In the genomic region with DNA sequence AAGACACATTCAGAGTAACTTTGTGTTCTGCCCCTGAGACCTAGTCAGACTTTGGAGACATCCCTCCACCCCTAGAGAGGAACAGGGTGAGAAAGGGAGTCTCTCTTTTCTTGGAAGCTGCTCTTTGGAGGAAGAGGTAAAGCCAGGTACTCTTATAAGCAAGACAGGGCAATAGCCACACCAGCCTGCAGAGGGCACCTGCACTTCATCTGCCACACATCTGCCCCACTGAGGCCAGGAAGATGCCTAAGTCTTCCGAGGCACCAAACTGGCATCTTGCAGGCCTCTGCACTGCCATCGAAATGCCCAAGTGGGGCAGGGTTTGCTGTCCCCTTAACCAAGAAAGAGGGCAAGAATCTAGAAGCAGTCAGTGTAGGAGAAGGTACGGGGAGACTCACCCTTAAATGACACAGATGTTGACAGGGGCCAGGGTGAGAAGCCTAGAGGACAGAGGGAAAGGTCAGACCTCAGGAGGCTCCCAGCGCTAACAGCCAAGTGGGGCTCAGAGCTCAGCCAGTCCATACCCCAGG, we compare ENCODE assay signal across 12 mouse cellular contexts. TPM values are rescaled to one million over a fixed set of nuclear protein-coding genes. Genes with fewer than 3 reads are reported as not detected.
A peak's percentile ranks its signal among the peaks of the same experiment; 100 is the strongest.
DNase-seq lines count a peak whose midpoint lies in the region; ATAC-seq and TF ChIP-seq lines count a peak whose summit lies in the region.
"Had no signal": no experiment of that assay in that cellular context is flagged by ENCODE, and none has a peak within 500 bp of the region (broad histone marks: within the 10 kb centered on the region; RNA-seq: fewer than 3 reads in every experiment).

No protein-coding gene starts in this region.

- no peak overlapping the region for H3K4me3 ChIP-seq in embryonic fibroblast, embryonic 13.5 days (ENCODE audit: insufficient read depth, low read length)
- H3K4me3 ChIP-seq: liver, embryonic 13.5 days had no signal

- DNase-seq in gastrocnemius, adult 18-20 months (ENCODE audit: low spot score), result peak; percentile 51
- no peak for DNase-seq in gastrocnemius, postnatal 14 days
- peak; percentile 28 to 47 for DNase-seq in lung, adult 18-20 months
- no peak for DNase-seq in lung, postnatal 25 days (ENCODE audit: low spot score)
- peak; percentile 42 for DNase-seq in testis, postnatal 10 days (ENCODE audit: low spot score)
- DNase-seq in urinary bladder, postnatal 36 days (ENCODE audit: low spot score in 2 of 2), result no peak
- DNase-seq: gastrocnemius, postnatal 10 days; liver, embryonic 13.5 days had no signal

- intact Hi-C loops in gastrocnemius, postnatal 14 days (cut with DNase I; ENCODE audit: low total_unique reads), result no loop called here

- peak; percentile 51; the same call in 1 of the 2 replicates for TF ChIP-seq CTCF in embryonic fibroblast, embryonic 13.5 days (IDR thresholded peaks at IDR 0.05; ENCODE audit: borderline replicate concordance, insufficient read depth, low read length)

- no peak overlapping the region for H3K27ac ChIP-seq in embryonic fibroblast, embryonic 13.5 days (ENCODE audit: insufficient read depth, low read length)
- H3K27ac ChIP-seq: liver, embryonic 13.5 days had no signal

- ATAC-seq in erythroblast, adult 5-6 weeks (replicated peaks; ENCODE audit: low FRiP score, poor library complexity, severe bottlenecking), result no peak
- ATAC-seq: intestine, embryonic 16.5 days; Patski had no signal

- peaks cover 11% of the 10 kb centered on the region for H3K4me1 ChIP-seq in embryonic fibroblast, embryonic 13.5 days (ENCODE audit: control insufficient read depth, insufficient read depth, low read length)

- TF ChIP-seq POLR2A in embryonic fibroblast, embryonic 13.5 days (IDR thresholded peaks at IDR 0.05; ENCODE audit: low read depth, low read length), result no peak

RNA-seq across cellular contexts. Expression of gene Prkaca, which starts 3.4 kb away (rescaled TPM):
- 100 to 1,000 TPM; 155 to 157 TPM for total RNA-seq in gastrocnemius, adult 18-20 months (2021)
- total RNA-seq in gastrocnemius, postnatal 14 days (2021), result 100 to 1,000 TPM; 319 to 324 TPM
- polyA plus RNA-seq in embryonic fibroblast, embryonic 13.5 days (2011; ENCODE audit: insufficient read length, low read depth, missing spikeins), result 104 and 122 TPM in 2 replicates
- 7.5 and 9.8 TPM in 2 replicates for total RNA-seq in erythroblast, adult 5-6 weeks (2015; ENCODE audit: low replicate concordance)
- total RNA-seq in erythroblast, adult 5-6 weeks (2017; ENCODE audit: low replicate concordance), result 6.7 and 7.1 TPM in 2 replicates

RNA-seq across cellular contexts. Expression of gene Asf1b, which starts 20.9 kb away (rescaled TPM):
- total RNA-seq in gastrocnemius, adult 18-20 months (2021), result under 1 TPM; 0.24 to 0.32 TPM
- total RNA-seq in gastrocnemius, postnatal 14 days (2021), result 1 to 10 TPM; 2.0 to 3.1 TPM
- 16.6 and 17.2 TPM in 2 replicates for polyA plus RNA-seq in embryonic fibroblast, embryonic 13.5 days (2011; ENCODE audit: insufficient read length, low read depth, missing spikeins)
- total RNA-seq in erythroblast, adult 5-6 weeks (2015; ENCODE audit: low replicate concordance), result 23.1 and 32.4 TPM in 2 replicates
- total RNA-seq in erythroblast, adult 5-6 weeks (2017; ENCODE audit: low replicate concordance), result 26.2 and 32.8 TPM in 2 replicates

RNA-seq across cellular contexts. Expression of gene Gm10644, which starts 21.2 kb away (rescaled TPM):
- total RNA-seq in gastrocnemius, adult 18-20 months (2021), result under 1 TPM; 0.57 to 0.75 TPM
- under 1 TPM; 0.11 to 0.14 TPM for total RNA-seq in gastrocnemius, postnatal 14 days (2021)
- polyA plus RNA-seq in embryonic fibroblast, embryonic 13.5 days (2011; ENCODE audit: insufficient read length, low read depth, missing spikeins), result not detected in 2 replicates
- total RNA-seq in erythroblast, adult 5-6 weeks (2015; ENCODE audit: low replicate concordance), result not detected in 2 replicates
- not detected in 2 replicates for total RNA-seq in erythroblast, adult 5-6 weeks (2017; ENCODE audit: low replicate concordance)

RNA-seq across cellular contexts. Expression of gene Samd1, which starts 21.3 kb away (rescaled TPM):
- 10 to 100 TPM; 12.3 to 16.9 TPM for total RNA-seq in gastrocnemius, adult 18-20 months (2021)
- total RNA-seq in gastrocnemius, postnatal 14 days (2021), result 10 to 100 TPM; 17.8 to 22.1 TPM
- polyA plus RNA-seq in embryonic fibroblast, embryonic 13.5 days (2011; ENCODE audit: insufficient read length, low read depth, missing spikeins), result 38.1 and 47.9 TPM in 2 replicates
- total RNA-seq in erythroblast, adult 5-6 weeks (2015; ENCODE audit: low replicate concordance), result 14.8 and 33.2 TPM in 2 replicates
- 32.5 and 36.0 TPM in 2 replicates for total RNA-seq in erythroblast, adult 5-6 weeks (2017; ENCODE audit: low replicate concordance)

RNA-seq across cellular contexts. Expression of gene 1700067K01Rik, which starts 25.1 kb away (rescaled TPM):
- total RNA-seq in gastrocnemius, adult 18-20 months (2021), result not detected
- total RNA-seq in gastrocnemius, postnatal 14 days (2021), result not detected
- not detected in 2 replicates for polyA plus RNA-seq in embryonic fibroblast, embryonic 13.5 days (2011; ENCODE audit: insufficient read length, low read depth, missing spikeins)
- total RNA-seq in erythroblast, adult 5-6 weeks (2015; ENCODE audit: low replicate concordance), result 1.3 TPM in 1 of 2 replicates, not detected in the other
- 0.51 and 2.6 TPM in 2 replicates for total RNA-seq in erythroblast, adult 5-6 weeks (2017; ENCODE audit: low replicate concordance)

Comparison
In these comparisons a context has a peak if more than half of its experiments do, and no peak if none do; other contexts are left out.
1. DNase-seq: peak in gastrocnemius, adult 18-20 months (single experiment), lung, adult 18-20 months (2 of 2) and testis, postnatal 10 days (single experiment); none in gastrocnemius, postnatal 14 days (single experiment), lung, postnatal 25 days (single experiment) and urinary bladder, postnatal 36 days (0 of 2).
2. RNA of gene Prkaca, which starts 3.4 kb away (total RNA-seq): 319 to 324 TPM in gastrocnemius, postnatal 14 days and 155 to 157 TPM in gastrocnemius, adult 18-20 months; 6.7 to 9.8 TPM in erythroblast, adult 5-6 weeks; every median in the first group is over 10 times any median in the second.
3. RNA of gene Asf1b, which starts 20.9 kb away (total RNA-seq): 23.1 to 32.8 TPM in erythroblast, adult 5-6 weeks; 2.0 to 3.1 TPM in gastrocnemius, postnatal 14 days and 0.24 to 0.32 TPM in gastrocnemius, adult 18-20 months; every median in the first group is over 4 times any median in the second.